14 mouse cellular contexts compared by ENCODE assay signal in genomic region chr16:60233985-60234766, GRCm38 (mm10).
"Had no signal": no experiment of that assay in that cellular context is flagged by ENCODE, and none has a peak within 500 bp of the region (broad histone marks: within the 10 kb centered on the region; RNA-seq: fewer than 3 reads in every experiment).

No protein-coding gene starts in this region.

- H3K4me3 ChIP-seq: left cerebral cortex, adult 2 months; limb, embryonic 12.5 days; lung, embryonic 15.5 days; midbrain, embryonic 12.5 days; neural tube, embryonic 13.5 days had no signal

- H3K9ac ChIP-seq: limb, embryonic 12.5 days; lung, embryonic 15.5 days; midbrain, embryonic 12.5 days; neural tube, embryonic 13.5 days had no signal

- ATAC-seq: intestine, embryonic 16.5 days; midbrain, embryonic 16.5 days had no signal

- H3K36me3 ChIP-seq: limb, embryonic 12.5 days; lung, embryonic 15.5 days; midbrain, embryonic 12.5 days; neural tube, embryonic 13.5 days had no signal

- H3K4me2 ChIP-seq: limb, embryonic 12.5 days; lung, embryonic 15.5 days; midbrain, embryonic 12.5 days; neural tube, embryonic 13.5 days had no signal

- H3K4me1 ChIP-seq: limb, embryonic 12.5 days; lung, embryonic 15.5 days; midbrain, embryonic 12.5 days; neural tube, embryonic 13.5 days had no signal

- H3K27me3 ChIP-seq: limb, embryonic 12.5 days; lung, embryonic 15.5 days; midbrain, embryonic 12.5 days; neural tube, embryonic 13.5 days had no signal

- H3K9me3 ChIP-seq: limb, embryonic 12.5 days; lung, embryonic 15.5 days; midbrain, embryonic 12.5 days; neural tube, embryonic 13.5 days had no signal

- DNase-seq: kidney, adult 2 months; kidney, postnatal 25 days; lung, postnatal 14 days; retina, postnatal 1 day; right cerebral cortex, postnatal 14 days; thymus, postnatal 4 days had no signal

- H3K27ac ChIP-seq: left cerebral cortex, adult 2 months; limb, embryonic 12.5 days; lung, embryonic 15.5 days; macrophage; midbrain, embryonic 12.5 days; neural tube, embryonic 13.5 days had no signal
